Mouse (Mus musculus): ENCODE measurements around the gene Pxdn. TPM values are rescaled to one million over a fixed set of nuclear protein-coding genes. Genes with fewer than 3 reads are reported as not detected.

Gene Pxdn
- total and polyA plus RNA-seq, 3 experiments: 0.04 to 0.21 (median 0.14) TPM

GRCm38 (mm10) chr12:30027721-30028340 lies 90.4 kb downstream of the Pxdn start:
- no peak overlapping the region for H3K27ac ChIP-seq (ENCODE audit: insufficient read depth, low read depth)
- DNase-seq (ENCODE audit: extremely low read depth): no peak
- H3K4me3 ChIP-seq (replicated peaks in 1 of 3; ENCODE audit: low read depth in 2 of 3, low read length in 2 of 3, poor library complexity in 1 of 3): no peak overlapping the region
- TF ChIP-seq ZKSCAN1 (IDR thresholded peaks at IDR 0.05; ENCODE audit: borderline replicate concordance, low read depth, low read length) (no peak), JUN (IDR thresholded peaks at IDR 0.05; ENCODE audit: insufficient read depth, low read depth, low read length) (no peak), ZNF384 (IDR thresholded peaks at IDR 0.05; ENCODE audit: low read depth, low read length) (no peak), GABPA (IDR thresholded peaks at IDR 0.05; ENCODE audit: insufficient replicate concordance, low read depth, low read length) (no peak), RCOR1 (conservative IDR thresholded peaks at IDR 0.05; ENCODE audit: low read depth, low read length) (no peak), CTCF (conservative IDR thresholded peaks at IDR 0.05 in 1 of 2, IDR thresholded peaks at IDR 0.05 in 1 of 2; ENCODE audit: low read depth in 2 of 2, low read length in 2 of 2) (no peak), SMC3 (IDR thresholded peaks at IDR 0.05; ENCODE audit: low read depth, low read length) (no peak), ZC3H11A (IDR thresholded peaks at IDR 0.05; ENCODE audit: low read depth, low read length) (no peak), CHD2 (IDR thresholded peaks at IDR 0.05; ENCODE audit: low read length) (no peak), MAX (IDR thresholded peaks at IDR 0.05; ENCODE audit: low read length) (no peak), USF2 (conservative IDR thresholded peaks at IDR 0.05; ENCODE audit: low read depth, low read length) (no peak), JUND (conservative IDR thresholded peaks at IDR 0.05; ENCODE audit: low read depth, low read length) (no peak), MAFK (IDR thresholded peaks at IDR 0.05; ENCODE audit: insufficient replicate concordance, low read length) (no peak), E2F4 (IDR thresholded peaks at IDR 0.05; ENCODE audit: insufficient replicate concordance, low read depth, low read length) (no peak), KAT2A (IDR thresholded peaks at IDR 0.05; ENCODE audit: insufficient replicate concordance, low read length) (no peak), ZMIZ1 (IDR thresholded peaks at IDR 0.05; ENCODE audit: low read depth, low read length) (no peak)
- H3K4me1 ChIP-seq (ENCODE audit: control insufficient read depth in 1 of 2, insufficient read depth in 2 of 2): no peaks in the 10 kb centered on the region
- dilution Hi-C loops (cut with MboI; ENCODE audit: extremely low pct_ligation_motif_present, extremely low pct_unique_long_range_greater_than_20kb, low sequenced_read_pairs): no loop called here
- in situ Hi-C loops (cut with MboI; ENCODE audit: low pct_ligation_motif_present, low pct_unique_long_range_greater_than_20kb, low sequenced_read_pairs): no loop called here
- H3K4me2 ChIP-seq (ENCODE audit: insufficient read depth, low read depth, poor library complexity, severe bottlenecking): no peak overlapping the region
- no peaks in the 10 kb centered on the region for H3K27me3 ChIP-seq (replicated peaks)
- H3K36me3 ChIP-seq (replicated peaks in 1 of 2; ENCODE audit: control insufficient read depth in 1 of 2, insufficient read depth in 1 of 2, low read length in 1 of 2): no peaks in the 10 kb centered on the region
- H3K9ac ChIP-seq (ENCODE audit: insufficient read depth, low read depth): no peak overlapping the region
- H3K79me2 ChIP-seq (replicated peaks; ENCODE audit: control insufficient read depth, extremely low read depth, insufficient read depth, poor library complexity, severe bottlenecking): no peaks in the 10 kb centered on the region
- no peaks in the 10 kb centered on the region for H3K9me3 ChIP-seq (replicated peaks; ENCODE audit: low read length)

- in situ Hi-C loops (cut with MboI; ENCODE audit: low pct_ligation_motif_present, low pct_unique_long_range_greater_than_20kb, low sequenced_read_pairs): no loop called here
- Histone ChIP-seq H3K9ac (ENCODE audit: insufficient read depth, low read depth) (no peak overlapping the region), H3K4me1 (ENCODE audit: control insufficient read depth in 1 of 2, insufficient read depth in 2 of 2) (peaks cover 0 to 2% of the 10 kb centered on the region in 2 experiments; a peak in 2 of 4 replicates), H3K27ac (ENCODE audit: insufficient read depth, low read depth) (no peak overlapping the region), H3K27me3 (replicated peaks) (no peaks in the 10 kb centered on the region), H3K36me3 (replicated peaks in 1 of 2; ENCODE audit: control insufficient read depth in 1 of 2, insufficient read depth in 1 of 2, low read length in 1 of 2) (no peaks in the 10 kb centered on the region), H3K4me3 (replicated peaks in 1 of 3; ENCODE audit: low read depth in 2 of 3, low read length in 2 of 3, poor library complexity in 1 of 3) (no peak overlapping the region), H3K9me3 (replicated peaks; ENCODE audit: low read length) (no peaks in the 10 kb centered on the region), H3K79me2 (replicated peaks; ENCODE audit: control insufficient read depth, extremely low read depth, insufficient read depth, poor library complexity, severe bottlenecking) (no peaks in the 10 kb centered on the region), H3K4me2 (ENCODE audit: insufficient read depth, low read depth, poor library complexity, severe bottlenecking) (no peak overlapping the region)
- dilution Hi-C loops (cut with MboI; ENCODE audit: extremely low pct_ligation_motif_present, extremely low pct_unique_long_range_greater_than_20kb, low sequenced_read_pairs): no loop called here
- no peak for TF ChIP-seq NRF1 (IDR thresholded peaks at IDR 0.05; ENCODE audit: low read depth, low read length)
- TF ChIP-seq RCOR1 (conservative IDR thresholded peaks at IDR 0.05; ENCODE audit: low read depth, low read length): no peak
- TF ChIP-seq CHD2 (IDR thresholded peaks at IDR 0.05; ENCODE audit: low read length): no peak
- no peak for TF ChIP-seq MAX (IDR thresholded peaks at IDR 0.05; ENCODE audit: low read length)
- no peak for DNase-seq (ENCODE audit: extremely low read depth)
Observed at GRCm38 (mm10) chr12:30029111-30029510, 91.7 kb downstream of the Pxdn start.

Data from CH12.LX (cell line).